Mouse (Mus musculus) spleen, postnatal 36 days (tissue): ENCODE measurements around the gene Mogat1.
"Not testable (repeated sequence)": the region's sequence is repeated elsewhere in the genome, so short reads cannot be mapped to it uniquely, and the experiment has no call there.

Source experiments
- DNase-seq, 2 experiments: peaks; one replicate each; pipeline ENCODE4 v3.0.0; 2022; ENCODE audit warnings: low spot score in 2 of 2, mixed read lengths in 1 of 2

Mogat1 gene

DNA sequence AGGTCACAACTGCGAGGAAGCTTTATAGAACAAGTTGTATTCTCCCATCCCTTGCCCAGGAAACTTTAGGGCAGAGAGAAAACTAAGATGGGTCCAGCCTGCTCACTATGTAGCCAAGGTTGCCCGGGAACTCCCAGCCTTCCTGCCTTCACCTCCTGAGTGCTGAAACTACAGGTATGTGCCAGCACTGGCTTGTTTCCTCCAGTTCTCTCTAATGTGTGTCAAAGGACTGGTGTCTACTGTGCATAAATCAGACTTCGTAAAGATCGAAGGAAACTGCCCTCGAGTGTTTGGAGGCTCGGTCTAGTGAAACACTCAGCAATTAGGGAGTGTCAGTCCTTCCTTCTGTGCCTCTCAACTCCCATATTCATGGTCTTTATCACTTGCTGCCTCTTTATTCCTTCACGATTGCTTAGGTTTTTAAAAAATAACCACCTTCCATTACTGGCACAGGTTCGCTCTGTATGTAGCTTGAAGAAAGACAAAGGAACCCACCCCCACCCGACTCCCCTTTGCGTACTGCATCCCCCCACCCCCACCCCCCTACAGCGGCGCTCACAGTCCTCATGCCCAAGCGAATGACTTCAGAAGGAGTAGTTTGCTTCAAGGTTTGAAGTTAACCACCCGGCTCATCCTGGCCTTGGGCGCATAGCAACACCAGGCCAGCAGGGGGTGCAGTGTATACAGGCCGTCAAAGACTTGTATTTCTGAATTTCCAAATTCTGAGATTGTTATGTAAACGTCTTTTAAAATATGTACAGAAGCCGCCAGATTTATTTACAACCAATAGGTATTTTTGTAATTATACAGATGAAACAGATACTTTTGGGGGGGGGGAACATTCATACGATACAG lies 25.7 kb downstream of the Mogat1 start:
- peak; percentile 47 to 51 for DNase-seq

DNA sequence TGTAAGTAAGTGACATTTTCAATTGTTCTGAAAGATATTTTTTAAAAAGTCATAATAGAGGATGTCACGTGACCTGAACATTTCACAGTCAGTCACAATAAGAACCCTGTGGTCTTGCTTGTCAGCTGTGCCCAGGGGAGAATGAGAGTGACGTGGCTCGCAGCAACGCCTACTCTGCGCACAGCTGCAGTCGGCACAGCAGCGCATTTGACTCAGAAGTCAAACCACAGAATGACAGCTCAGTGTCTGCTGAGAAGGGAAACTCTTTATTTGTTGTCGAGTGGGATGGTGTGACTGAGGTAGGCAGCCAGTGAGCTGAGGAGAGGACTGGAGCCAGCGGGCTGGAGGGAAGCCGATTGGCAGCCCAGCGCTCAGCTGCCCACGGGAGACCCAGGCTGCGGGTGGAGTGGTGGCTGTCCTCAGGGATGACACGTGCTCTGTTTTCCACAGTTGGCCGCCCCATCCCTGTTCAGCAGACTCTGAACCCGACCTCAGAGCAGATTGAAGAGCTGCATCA lies 26.8 kb downstream of the Mogat1 start:
- peak; percentile 79 to 82 for DNase-seq

GRCm38 (mm10) chr1:78538396-78538795 lies 27.6 kb downstream of the Mogat1 start:
- no peak for DNase-seq

GRCm38 (mm10) chr1:78539166-78539565 lies 28.4 kb downstream of the Mogat1 start:
- DNase-seq: no peak

DNA sequence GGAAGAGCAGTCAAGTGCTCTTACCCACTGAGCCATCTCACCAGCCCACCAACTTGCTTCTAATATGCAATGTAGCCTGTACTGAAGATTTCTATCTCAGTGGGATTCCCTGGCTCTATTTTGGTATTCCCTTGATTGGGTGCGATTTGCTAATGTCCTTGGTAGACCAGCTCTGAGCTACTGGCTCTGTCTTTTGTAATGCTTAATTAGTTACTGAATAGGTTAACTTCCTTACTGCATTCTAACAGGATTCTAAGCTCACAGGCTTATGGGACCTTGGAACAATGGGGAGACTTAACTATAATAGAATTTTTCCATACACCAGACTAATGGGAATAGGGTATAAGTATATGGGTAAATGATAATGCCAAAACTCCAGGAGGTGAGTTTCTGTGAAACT lies 32.8 kb downstream of the Mogat1 start:
- not testable (repeated sequence) for DNase-seq

DNA sequence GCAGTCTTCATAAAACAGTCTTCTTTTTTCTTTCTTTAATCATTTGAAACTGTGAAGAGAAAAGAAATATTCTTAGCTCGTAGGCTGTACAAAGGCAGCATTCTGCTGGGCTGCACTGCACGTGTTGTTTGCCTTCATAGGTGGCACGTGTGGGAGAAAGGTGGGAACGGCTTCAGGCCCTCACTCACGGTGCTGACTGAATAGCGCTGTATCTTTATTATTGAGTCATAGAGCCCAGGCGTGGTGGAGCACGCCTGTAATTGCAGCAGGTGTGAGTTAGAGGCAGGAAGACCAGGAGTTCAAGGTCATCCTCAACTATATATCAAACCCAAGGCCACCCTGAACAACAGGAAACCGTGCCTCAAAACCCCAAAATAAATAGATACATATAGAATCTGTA lies 35.5 kb downstream of the Mogat1 start:
- no peak for DNase-seq

GRCm38 (mm10) chr1:78548961-78549360 lies 38.2 kb downstream of the Mogat1 start:
- no peak for DNase-seq

DNA sequence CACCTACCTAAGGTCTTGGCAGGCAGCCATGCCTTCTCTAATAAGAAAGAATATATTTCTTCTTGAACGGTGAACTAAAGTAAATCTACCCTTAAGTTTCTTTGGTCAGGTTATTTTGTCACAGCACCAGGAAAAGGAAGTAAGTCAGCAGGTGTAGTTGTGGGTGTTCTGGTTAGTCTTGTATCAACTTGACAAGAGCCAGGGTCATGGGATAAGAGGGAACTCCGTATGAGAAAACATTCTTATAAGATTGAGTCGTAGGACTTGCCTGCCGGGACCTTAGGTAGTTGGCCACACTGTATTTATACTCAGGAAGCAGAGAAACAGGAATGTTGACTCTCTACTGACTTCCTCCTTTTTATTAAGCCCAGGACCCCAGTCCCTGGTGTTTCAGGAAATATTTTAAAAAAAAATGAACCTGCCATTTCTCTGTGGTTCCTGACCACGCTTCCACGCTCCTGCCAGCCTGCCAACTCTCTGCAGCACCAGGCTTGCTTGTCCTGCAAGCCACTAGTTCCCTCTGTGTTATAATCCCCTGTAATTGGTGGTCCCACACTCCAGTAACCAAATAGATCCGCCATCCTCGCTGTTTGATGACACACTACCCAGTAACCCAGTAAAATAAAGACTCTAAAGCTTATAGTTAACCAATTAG lies 43.3 kb downstream of the Mogat1 start:
- DNase-seq: no peak

GRCm38 (mm10) chr1:78566963-78567362 lies 56.2 kb downstream of the Mogat1 start:
- no peak for DNase-seq

DNA sequence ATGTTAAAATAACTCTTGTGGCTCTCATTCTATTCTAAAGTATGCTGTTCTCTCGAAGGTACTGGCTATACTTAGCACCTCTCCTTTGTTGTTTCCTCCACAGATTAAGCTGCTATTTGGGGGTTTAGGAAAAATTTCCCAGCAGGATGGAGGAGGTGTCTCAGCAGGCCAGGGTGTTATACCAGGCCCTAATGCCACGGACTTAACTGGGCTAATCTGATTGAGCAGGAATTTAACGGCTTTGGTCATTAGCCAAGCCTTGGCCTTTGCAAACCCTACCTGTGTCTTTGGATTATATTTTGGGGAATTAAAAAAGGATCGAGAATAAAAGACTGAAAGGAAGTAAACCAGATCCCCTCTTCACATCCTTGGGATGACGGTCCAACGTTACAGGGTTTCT lies 56.6 kb downstream of the Mogat1 start:
- no peak for DNase-seq

- DNase-seq: no peak
Observed at GRCm38 (mm10) chr1:78567834-78568507, 57.2 kb downstream of the Mogat1 start.

DNA sequence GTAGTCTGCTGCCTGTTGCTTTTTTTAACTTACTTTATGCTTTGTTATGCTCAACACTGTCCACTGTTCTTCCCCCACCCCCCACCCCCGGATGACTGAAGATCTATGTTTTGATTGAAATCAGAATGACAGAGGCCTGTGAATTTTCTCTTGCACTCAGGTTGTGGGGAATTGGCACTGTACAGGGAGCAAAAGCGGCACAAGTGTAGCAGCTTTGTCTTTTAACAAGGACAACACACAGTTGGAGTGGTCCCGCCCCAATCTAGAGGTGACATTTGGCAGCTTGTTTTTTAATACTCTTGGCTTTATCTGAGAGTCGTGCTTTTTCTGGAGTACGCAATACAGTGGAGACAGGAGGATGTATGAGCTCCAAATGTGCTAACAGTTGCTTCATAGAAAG lies 58.8 kb downstream of the Mogat1 start:
- no peak for DNase-seq

GRCm38 (mm10) chr1:78585080-78585479 lies 74.3 kb downstream of the Mogat1 start:
- DNase-seq: no peak

DNA sequence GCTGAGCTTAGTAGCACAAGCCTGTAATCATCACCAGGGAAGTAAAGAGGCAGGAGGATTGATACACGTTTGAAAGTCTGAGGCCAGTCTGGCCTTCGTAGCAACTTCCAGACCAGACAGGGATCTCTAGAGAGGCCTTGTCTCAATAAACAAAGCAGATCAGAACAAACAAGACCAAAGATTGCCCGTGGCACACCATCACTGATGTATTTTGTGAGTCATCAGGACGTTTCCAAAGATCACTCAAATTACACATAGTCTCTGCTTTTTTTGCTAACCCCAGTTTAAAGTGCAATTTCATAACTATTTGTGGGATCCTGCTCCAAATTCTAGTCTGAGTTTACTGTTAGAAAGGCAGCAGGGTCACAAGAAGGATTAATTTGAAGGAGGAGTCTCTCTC lies 76.2 kb downstream of the Mogat1 start:
- no peak for DNase-seq
